Mouse (Mus musculus) spleen, adult 2 months (tissue): Measurements from ENCODE around the gene Acsbg1.

ENCODE experiments used
- CTCF ChIP-seq: fragments of 200-500 bp; IDR thresholded peaks from 2 replicates; pipeline ENCODE4 v1.5.1; 2011; ENCODE audit warnings: mild to moderate bottlenecking, inconsistent platforms; ENCODE audit not compliant: insufficient read depth, insufficient read length, insufficient replicate concordance; ENCODE audit errors: extremely low read depth
- POLR2A ChIP-seq: fragments of 200-500 bp; IDR thresholded peaks from 2 replicates; pipeline ENCODE4 v1.6.1; 2011; ENCODE audit warnings: low read depth, low read length, inconsistent platforms

- TF ChIP-seq CTCF, result no peak
- no peak for TF ChIP-seq POLR2A
Measured at GRCm38 (mm10) chr9:54642556-54642955, 19.1 kb downstream of the Acsbg1 start.
